Comparison of ENCODE assay signal across 16 mouse cellular contexts in genomic region chr7:112159835-112160234, GRCm38 (mm10). TPM values are rescaled to one million over a fixed set of nuclear protein-coding genes. Genes with fewer than 3 reads are reported as not detected.
A peak's percentile ranks its signal among the peaks of the same experiment; 100 is the strongest.
DNase-seq lines count a peak whose midpoint lies in the region; ATAC-seq and TF ChIP-seq lines count a peak whose summit lies in the region.
"Had no signal": no experiment of that assay in that cellular context is flagged by ENCODE, and none has a peak within 500 bp of the region (broad histone marks: within the 10 kb centered on the region; RNA-seq: fewer than 3 reads in every experiment).

No protein-coding gene starts in this region.

- TF ChIP-seq POLR2A in cortical plate, adult 2 months (IDR thresholded peaks at IDR 0.05; ENCODE audit: extremely low read depth, insufficient read depth, low read length) = no peak

- DNase-seq in embryonic facial prominence, embryonic 11.5 days (ENCODE audit: low spot score) = peak; percentile 51
- no peak for DNase-seq in embryonic facial prominence, embryonic 10.5 days (ENCODE audit: low spot score)
- no peak for DNase-seq in kidney, postnatal 0 days (ENCODE audit: low spot score)
- no peak for DNase-seq in kidney, adult 11 months
- DNase-seq in cerebellum, adult 9-10 months = no peak
- no peak for DNase-seq in limb, embryonic 10.5 days (ENCODE audit: low spot score)
- DNase-seq: cerebellum, postnatal 10 days; gastrocnemius, postnatal 25 days; heart, postnatal 10 days; right cerebral cortex, adult 18-20 months had no signal

- no peaks in the 10 kb centered on the region for H3K4me1 ChIP-seq in embryonic facial prominence, embryonic 11.5 days (ENCODE audit: control insufficient read depth, insufficient read depth, low read length)
- peaks cover 37% of the 10 kb centered on the region for H3K4me1 ChIP-seq in embryonic facial prominence, embryonic 10.5 days
- peaks cover 8% of the 10 kb centered on the region; the same call in 1 of the 2 replicates for H3K4me1 ChIP-seq in kidney, postnatal 0 days (replicated peaks; ENCODE audit: insufficient read depth, low read length)
- peaks cover 24% of the 10 kb centered on the region for H3K4me1 ChIP-seq in E14TG2a.4 (replicated peaks; ENCODE audit: low read depth, low read length)
- peaks cover 3% of the 10 kb centered on the region; the same call in 1 of the 2 replicates for H3K4me1 ChIP-seq in cortical plate, adult 2 months (ENCODE audit: control insufficient read depth, insufficient read depth, low read length)
- H3K4me1 ChIP-seq in limb, embryonic 10.5 days = peaks cover 23% of the 10 kb centered on the region

- WGBS in embryonic facial prominence, embryonic 11.5 days = 23% methylated on average over 5 of the region's 6 CpGs
- WGBS in embryonic facial prominence, embryonic 10.5 days = 25% methylated on average over 5 of the region's 6 CpGs
- 43% methylated on average over 5 of the region's 6 CpGs for WGBS in kidney, postnatal 0 days
- WGBS in limb, embryonic 10.5 days = 24% methylated on average over 6 of the region's 6 CpGs

- H3K36me3 ChIP-seq in embryonic facial prominence, embryonic 11.5 days (replicated peaks; ENCODE audit: control insufficient read depth, insufficient read depth, low read depth, low read length) = no peaks in the 10 kb centered on the region
- no peaks in the 10 kb centered on the region for H3K36me3 ChIP-seq in embryonic facial prominence, embryonic 10.5 days (replicated peaks)
- H3K36me3 ChIP-seq in kidney, postnatal 0 days (ENCODE audit: insufficient read depth, low read length) = no peaks in the 10 kb centered on the region
- H3K36me3 ChIP-seq in E14TG2a.4 (ENCODE audit: insufficient read depth, low read length) = no peaks in the 10 kb centered on the region
- H3K36me3 ChIP-seq in limb, embryonic 10.5 days = no peaks in the 10 kb centered on the region
- H3K36me3 ChIP-seq: kidney, embryonic 15.5 days; limb, embryonic 12.5 days; midbrain, embryonic 15.5 days had no signal

- no peaks in the 10 kb centered on the region for H3K9me3 ChIP-seq in embryonic facial prominence, embryonic 11.5 days (replicated peaks; ENCODE audit: control insufficient read depth, low read length)
- no peaks in the 10 kb centered on the region for H3K9me3 ChIP-seq in embryonic facial prominence, embryonic 10.5 days
- no peaks in the 10 kb centered on the region for H3K9me3 ChIP-seq in kidney, postnatal 0 days (replicated peaks; ENCODE audit: low read length)
- no peaks in the 10 kb centered on the region for H3K9me3 ChIP-seq in E14TG2a.4 (ENCODE audit: low read length)
- no peaks in the 10 kb centered on the region for H3K9me3 ChIP-seq in limb, embryonic 10.5 days (replicated peaks)
- H3K9me3 ChIP-seq: kidney, embryonic 15.5 days; limb, embryonic 12.5 days; midbrain, embryonic 15.5 days had no signal

- TF ChIP-seq CTCF in kidney, postnatal 0 days (IDR thresholded peaks at IDR 0.05; ENCODE audit: low read depth) = peak; percentile 51
- TF ChIP-seq CTCF in E14TG2a.4 (conservative IDR thresholded peaks at IDR 0.05; ENCODE audit: low read length) = peak; percentile 12; the same call in 1 of the 2 replicates
- 0 out of 2 replicates have a peak, but pooled peaks have one; percentile 14 for TF ChIP-seq CTCF in cortical plate, adult 2 months (IDR thresholded peaks at IDR 0.05; ENCODE audit: extremely low read depth, insufficient read depth, low read length)

- no peak for ATAC-seq in embryonic facial prominence, embryonic 11.5 days (replicated peaks; ENCODE audit: insufficient number of reproducible peaks, low FRiP score, low TSS enrichment, low read depth)
- no peak for ATAC-seq in kidney, postnatal 0 days (replicated peaks; ENCODE audit: low FRiP score, low read depth)
- ATAC-seq: midbrain, embryonic 15.5 days had no signal

- no peak overlapping the region for H3K4me2 ChIP-seq in embryonic facial prominence, embryonic 11.5 days (ENCODE audit: low read depth, low read length)
- H3K4me2 ChIP-seq in kidney, postnatal 0 days (ENCODE audit: low read length) = no peak overlapping the region

- no peak overlapping the region for H3K9ac ChIP-seq in embryonic facial prominence, embryonic 11.5 days (replicated peaks; ENCODE audit: low read length)
- no peak overlapping the region for H3K9ac ChIP-seq in kidney, postnatal 0 days (ENCODE audit: low read depth, low read length)
- H3K9ac ChIP-seq: kidney, embryonic 15.5 days; limb, embryonic 12.5 days had no signal

- no peak overlapping the region for H3K27ac ChIP-seq in embryonic facial prominence, embryonic 11.5 days (replicated peaks; ENCODE audit: low read depth, low read length)
- H3K27ac ChIP-seq in embryonic facial prominence, embryonic 10.5 days (replicated peaks) = no peak overlapping the region
- H3K27ac ChIP-seq in kidney, postnatal 0 days = no peak overlapping the region
- H3K27ac ChIP-seq in cortical plate, adult 2 months (ENCODE audit: insufficient read depth, low read length) = no peak overlapping the region
- H3K27ac ChIP-seq in limb, embryonic 10.5 days = no peak overlapping the region
- H3K27ac ChIP-seq: kidney, embryonic 15.5 days; limb, embryonic 12.5 days; macrophage; midbrain, embryonic 15.5 days had no signal

- 0 out of 2 replicates have a peak, but pooled peaks cover 3% of the 10 kb centered on the region for H3K27me3 ChIP-seq in embryonic facial prominence, embryonic 11.5 days (ENCODE audit: control insufficient read depth, insufficient read depth, low read length)
- H3K27me3 ChIP-seq in embryonic facial prominence, embryonic 10.5 days (replicated peaks; ENCODE audit: low read depth, poor library complexity, severe bottlenecking) = peaks cover 43% of the 10 kb centered on the region
- H3K27me3 ChIP-seq in kidney, postnatal 0 days (ENCODE audit: insufficient read depth, low read length) = no peaks in the 10 kb centered on the region
- peaks cover 42% of the 10 kb centered on the region for H3K27me3 ChIP-seq in E14TG2a.4 (ENCODE audit: insufficient read depth, low read length)
- H3K27me3 ChIP-seq in limb, embryonic 10.5 days (ENCODE audit: low read depth, poor library complexity, severe bottlenecking) = peaks cover 28% of the 10 kb centered on the region

- H3K4me3 ChIP-seq in embryonic facial prominence, embryonic 11.5 days (ENCODE audit: low read depth, low read length) = no peak overlapping the region
- no peak overlapping the region for H3K4me3 ChIP-seq in embryonic facial prominence, embryonic 10.5 days
- H3K4me3 ChIP-seq in kidney, postnatal 0 days (replicated peaks; ENCODE audit: low read depth, low read length) = no peak overlapping the region
- H3K4me3 ChIP-seq in E14TG2a.4 (replicated peaks; ENCODE audit: low read length) = no peak overlapping the region
- no peak overlapping the region for H3K4me3 ChIP-seq in cortical plate, adult 2 months (ENCODE audit: insufficient read depth, low read length)
- H3K4me3 ChIP-seq in limb, embryonic 10.5 days = no peak overlapping the region

RNA-seq across cellular contexts. Expression of gene Dkk3, which starts 1.0 kb away (rescaled TPM):
- 17.0 and 28.7 TPM in 2 replicates for polyA plus RNA-seq in embryonic facial prominence, embryonic 11.5 days (2014; fragmentation: Nextera tagmentation; extraction: Ambion mirVana)
- polyA plus RNA-seq in embryonic facial prominence, embryonic 10.5 days (2016; fragmentation: Nextera tagmentation; extraction: Ambion mirVana) = 10.8 and 15.2 TPM in 2 replicates
- 23.8 and 26.5 TPM in 2 replicates for polyA plus RNA-seq in kidney, postnatal 0 days (2015; fragmentation: Nextera tagmentation; extraction: Ambion mirVana)
- 144 and 166 TPM in 2 replicates for polyA plus RNA-seq in cortical plate, adult 2 months (2012; rRNA removed)
- 4.9 and 6.3 TPM in 2 replicates for polyA plus RNA-seq in limb, embryonic 10.5 days (2016; fragmentation: Nextera tagmentation; extraction: Ambion mirVana)
- polyA plus RNA-seq: macrophage had no signal
